Mouse (Mus musculus): Measurements from ENCODE around the gene Asic1.

Gene Asic1

GRCm38 (mm10) chr15:99670154-99670821 is at the start of gene Asic1:
TSS of gene Asic1 (plus strand) at chr15:99670368.
- DNase-seq (ENCODE audit: low read depth), result no peak

GRCm38 (mm10) chr15:99622063-99622462 is 48.1 kb upstream of the Asic1 start:
- no peak for DNase-seq (ENCODE audit: low read depth)

- DNase-seq (ENCODE audit: low read depth), result peak; percentile 68
Observed at GRCm38 (mm10) chr15:99631618-99632017, 38.5 kb upstream of the Asic1 start.

GRCm38 (mm10) chr15:99634702-99635101 is 35.5 kb upstream of the Asic1 start:
- DNase-seq (ENCODE audit: low read depth), result no peak

- DNase-seq (ENCODE audit: low read depth), result no peak
Observed at GRCm38 (mm10) chr15:99637405-99638123, 32.6 kb upstream of the Asic1 start.

GRCm38 (mm10) chr15:99638124-99638485 is 32.1 kb upstream of the Asic1 start:
- no peak for DNase-seq (ENCODE audit: low read depth)

GRCm38 (mm10) chr15:99642622-99643021 is 27.5 kb upstream of the Asic1 start:
- no peak for DNase-seq (ENCODE audit: low read depth)

- DNase-seq (ENCODE audit: low read depth), result peak; percentile 69
Observed at GRCm38 (mm10) chr15:99643832-99644231, 26.3 kb upstream of the Asic1 start.

- no peak for DNase-seq (ENCODE audit: low read depth)
Observed at GRCm38 (mm10) chr15:99644776-99645175, 25.4 kb upstream of the Asic1 start.

GRCm38 (mm10) chr15:99648326-99648725 is 21.8 kb upstream of the Asic1 start:
- no peak for DNase-seq (ENCODE audit: low read depth)

GRCm38 (mm10) chr15:99649067-99649761 is 21.0 kb upstream of the Asic1 start:
- DNase-seq (ENCODE audit: low read depth), result peak; percentile 43

GRCm38 (mm10) chr15:99650304-99650703 is 19.9 kb upstream of the Asic1 start:
- DNase-seq (ENCODE audit: low read depth), result peak; percentile 20

GRCm38 (mm10) chr15:99651163-99651872 is 18.9 kb upstream of the Asic1 start, which contains the start of gene Racgap1:
TSS of gene Racgap1 (minus strand) at chr15:99651656.
- peak; percentile 99 for DNase-seq (ENCODE audit: low read depth)

GRCm38 (mm10) chr15:99651984-99652872 is 17.9 kb upstream of the Asic1 start:
- peak; percentile 53 for DNase-seq (ENCODE audit: low read depth)

- peak; percentile 68 for DNase-seq (ENCODE audit: low read depth)
Observed at GRCm38 (mm10) chr15:99653291-99653690, 16.9 kb upstream of the Asic1 start.

GRCm38 (mm10) chr15:99653876-99654275 is 16.3 kb upstream of the Asic1 start:
- DNase-seq (ENCODE audit: low read depth), result no peak

GRCm38 (mm10) chr15:99655956-99656355 is 14.2 kb upstream of the Asic1 start:
- DNase-seq (ENCODE audit: low read depth), result no peak

GRCm38 (mm10) chr15:99658437-99658836 is 11.7 kb upstream of the Asic1 start:
- peak; percentile 24 for DNase-seq (ENCODE audit: low read depth)

- no peak for DNase-seq (ENCODE audit: low read depth)
Observed at GRCm38 (mm10) chr15:99661121-99661830, 8.9 kb upstream of the Asic1 start.

- no peak for DNase-seq (ENCODE audit: low read depth)
Observed at GRCm38 (mm10) chr15:99662371-99662770, 7.8 kb upstream of the Asic1 start.
